Mouse (Mus musculus): ENCODE data around the gene Tfcp2l1.

GRCm38 (mm10) chr1:118645701-118646100 is 18.0 kb downstream of the Tfcp2l1 start:
- TF ChIP-seq CTCF (IDR thresholded peaks at IDR 0.05; ENCODE audit: borderline replicate concordance, insufficient read depth, low read length): no peak
- TF ChIP-seq POLR2A (IDR thresholded peaks at IDR 0.05; ENCODE audit: low read depth, low read length): no peak
